Mouse (Mus musculus): ENCODE data around the gene Sgcg. TPM values are rescaled to one million over a fixed set of nuclear protein-coding genes. Genes with fewer than 3 reads are reported as not detected.

Gene Sgcg
- 0.16 and 0.31 TPM in 2 replicates for polyA plus RNA-seq (2012; rRNA removed)

DNA sequence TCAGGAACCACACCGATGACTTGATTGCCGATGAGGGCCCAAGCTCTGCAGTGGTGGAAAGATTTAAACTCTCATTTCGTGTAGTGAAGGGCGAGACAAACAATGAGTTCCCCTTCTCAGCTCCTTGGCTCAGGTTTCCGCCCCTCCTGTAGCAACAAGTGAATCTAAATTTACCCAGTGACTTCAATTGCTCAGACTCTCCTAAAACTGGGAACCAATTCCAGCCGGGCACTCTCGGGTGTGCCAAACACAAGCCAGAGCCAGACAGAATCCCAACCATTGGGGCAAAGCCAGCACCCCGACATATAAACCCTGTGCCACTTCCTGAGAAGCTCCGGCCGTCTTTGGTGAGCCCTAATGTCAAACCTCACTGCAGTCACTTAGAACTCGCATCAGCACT, at the start of gene Sgcg:
Sgcg (minus strand) TSS at position 139 of the 400 bp plus-strand sequence.
- Histone ChIP-seq H3K4me3 (ENCODE audit: extremely low read depth, insufficient read depth, insufficient read length) (no peak within 1 kb of the TSS), H3K4me1 (ENCODE audit: control insufficient read depth, insufficient read depth, insufficient read length) (no peaks in the 10 kb centered on the region), H3K27me3 (ENCODE audit: control insufficient read depth, insufficient read depth, low read length) (no peaks in the 10 kb centered on the region), H3K27ac (ENCODE audit: insufficient read depth, low read length) (no peak within 1 kb of the TSS), H3K36me3 (ENCODE audit: control insufficient read depth, insufficient read depth, low read length) (no peaks in the 10 kb centered on the region)
- 61% methylated on average over 11 of the region's 11 CpGs for WGBS
- TF ChIP-seq CTCF (IDR thresholded peaks at IDR 0.05; ENCODE audit: extremely low read depth, insufficient read depth, insufficient read length, insufficient replicate concordance) (no peak), POLR2A (IDR thresholded peaks at IDR 0.05; ENCODE audit: low read depth, low read length) (no peak)
- DNase-seq (ENCODE audit: low read depth in 1 of 2, low spot score in 2 of 2): no peak

DNA sequence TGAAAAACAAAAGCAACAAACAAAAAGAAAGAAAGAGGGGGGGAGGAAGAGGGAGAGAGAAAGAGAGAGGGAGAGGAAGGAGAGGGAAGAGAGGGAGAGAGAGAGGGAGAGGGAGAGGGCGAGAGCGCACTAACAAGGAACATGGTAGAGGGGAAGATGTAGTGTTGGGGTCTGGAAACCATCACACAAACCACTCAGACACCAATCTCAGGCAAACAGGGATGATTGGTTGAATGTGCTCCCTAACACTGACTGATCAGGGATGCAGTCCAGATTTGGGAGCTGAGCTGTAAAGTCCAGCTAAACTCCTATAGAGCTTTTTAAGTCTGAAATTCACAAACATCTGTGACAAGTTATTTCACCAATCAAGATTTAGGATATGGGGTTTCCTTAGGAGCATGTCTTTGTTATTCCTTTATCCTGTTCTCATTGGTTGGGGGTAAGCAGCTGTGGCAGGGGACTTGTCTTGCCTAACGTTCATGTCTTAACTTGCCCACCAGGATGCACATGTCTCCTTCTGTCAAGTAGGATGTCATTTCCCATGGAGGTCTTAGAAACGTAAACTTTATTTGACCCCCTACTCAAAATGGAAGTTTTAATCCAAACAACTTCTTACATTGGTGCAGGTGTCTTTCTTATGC, 45.8 kb upstream of the Sgcg start:
- H3K27ac ChIP-seq (ENCODE audit: insufficient read depth, low read length): no peak overlapping the region
- whole genome bisulfite sequencing: 66% methylated on average over 4 of the region's 4 CpGs
- no peaks in the 10 kb centered on the region for H3K4me1 ChIP-seq (ENCODE audit: control insufficient read depth, insufficient read depth, insufficient read length)
- no peak for TF ChIP-seq POLR2A (IDR thresholded peaks at IDR 0.05; ENCODE audit: low read depth, low read length)
- TF ChIP-seq CTCF (IDR thresholded peaks at IDR 0.05; ENCODE audit: extremely low read depth, insufficient read depth, insufficient read length, insufficient replicate concordance): no peak
- H3K27me3 ChIP-seq (ENCODE audit: control insufficient read depth, insufficient read depth, low read length): no peaks in the 10 kb centered on the region
- DNase-seq (ENCODE audit: low read depth in 1 of 2, low spot score in 2 of 2): no peak
- no peaks in the 10 kb centered on the region for H3K36me3 ChIP-seq (ENCODE audit: control insufficient read depth, insufficient read depth, low read length)
- H3K4me3 ChIP-seq (ENCODE audit: extremely low read depth, insufficient read depth, insufficient read length): no peak overlapping the region

DNA sequence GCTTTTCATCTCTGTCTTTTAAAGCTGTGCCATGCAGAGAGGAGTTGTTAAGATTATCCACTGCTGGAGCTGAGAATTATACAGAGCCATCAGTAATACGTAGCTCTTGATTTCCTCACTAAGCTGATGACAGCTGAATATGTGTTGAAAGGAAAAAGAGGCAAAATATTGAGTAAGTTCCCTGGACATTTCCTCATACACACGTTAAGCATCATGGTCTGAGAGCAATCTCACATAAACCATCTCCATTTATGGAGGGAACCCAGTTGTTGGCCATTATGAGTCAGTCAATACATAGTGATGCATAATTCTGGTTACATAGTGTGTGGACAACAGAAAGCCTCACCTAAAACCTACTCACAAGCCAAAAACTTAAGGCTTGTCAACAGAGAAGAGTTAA, 44.1 kb upstream of the Sgcg start:
- H3K27me3 ChIP-seq (ENCODE audit: control insufficient read depth, insufficient read depth, low read length): no peaks in the 10 kb centered on the region
- DNase-seq (ENCODE audit: low read depth in 1 of 2, low spot score in 2 of 2): no peak
- H3K4me1 ChIP-seq (ENCODE audit: control insufficient read depth, insufficient read depth, insufficient read length): no peaks in the 10 kb centered on the region
- H3K36me3 ChIP-seq (ENCODE audit: control insufficient read depth, insufficient read depth, low read length): no peaks in the 10 kb centered on the region
- TF ChIP-seq POLR2A (IDR thresholded peaks at IDR 0.05; ENCODE audit: low read depth, low read length): no peak
- no peak for TF ChIP-seq CTCF (IDR thresholded peaks at IDR 0.05; ENCODE audit: extremely low read depth, insufficient read depth, insufficient read length, insufficient replicate concordance)
- no peak overlapping the region for H3K4me3 ChIP-seq (ENCODE audit: extremely low read depth, insufficient read depth, insufficient read length)
- H3K27ac ChIP-seq (ENCODE audit: insufficient read depth, low read length): no peak overlapping the region
- 84% methylated on average over 2 of the region's 2 CpGs for WGBS

DNA sequence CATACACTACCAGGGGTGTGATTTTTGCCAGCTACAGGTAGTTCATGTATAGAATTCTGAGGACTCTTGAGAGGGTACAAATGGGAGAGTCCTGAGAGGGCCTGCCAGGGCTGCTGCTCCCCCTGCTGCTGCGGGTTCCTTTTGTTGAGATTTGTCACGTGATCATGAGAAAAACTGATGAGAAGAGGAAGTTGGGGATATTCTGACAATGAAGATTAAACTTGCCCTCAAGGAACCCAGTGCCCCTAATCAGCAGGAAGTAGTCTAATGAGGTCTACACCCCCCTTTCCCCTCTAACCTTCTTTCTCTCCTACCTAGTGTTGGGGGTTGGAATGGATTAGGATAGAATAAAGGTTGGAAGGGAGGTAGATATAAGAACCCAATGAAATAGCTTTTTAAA, 43.0 kb upstream of the Sgcg start:
- WGBS: 30% methylated on average over 2 of the region's 2 CpGs
- Histone ChIP-seq H3K27ac (ENCODE audit: insufficient read depth, low read length) (no peak overlapping the region), H3K27me3 (ENCODE audit: control insufficient read depth, insufficient read depth, low read length) (no peaks in the 10 kb centered on the region), H3K36me3 (ENCODE audit: control insufficient read depth, insufficient read depth, low read length) (no peaks in the 10 kb centered on the region), H3K4me3 (ENCODE audit: extremely low read depth, insufficient read depth, insufficient read length) (no peak overlapping the region), H3K4me1 (ENCODE audit: control insufficient read depth, insufficient read depth, insufficient read length) (no peaks in the 10 kb centered on the region)
- no peak for DNase-seq (ENCODE audit: low read depth in 1 of 2, low spot score in 2 of 2)
- TF ChIP-seq CTCF (IDR thresholded peaks at IDR 0.05; ENCODE audit: extremely low read depth, insufficient read depth, insufficient read length, insufficient replicate concordance): no peak

DNA sequence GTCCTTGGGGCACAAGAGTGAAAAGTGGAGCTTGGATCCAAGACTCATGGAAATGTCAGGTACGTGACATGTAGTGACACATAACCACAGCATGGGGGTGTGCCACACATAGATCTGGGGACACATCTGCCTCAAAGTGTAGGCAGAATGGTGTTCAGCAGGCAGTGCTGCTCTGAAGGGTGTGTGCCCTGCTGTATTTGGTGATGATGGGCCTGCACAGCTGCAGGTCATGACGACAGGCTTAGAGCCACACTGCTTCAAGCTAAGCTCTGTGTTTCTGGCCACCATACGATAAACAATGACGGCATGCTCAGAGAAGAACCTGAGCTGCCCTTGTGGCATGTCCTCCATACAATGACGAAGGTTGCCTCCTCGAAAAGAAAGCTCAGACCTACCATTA, 41.5 kb upstream of the Sgcg start:
- Histone ChIP-seq H3K4me1 (ENCODE audit: control insufficient read depth, insufficient read depth, insufficient read length) (no peaks in the 10 kb centered on the region), H3K27me3 (ENCODE audit: control insufficient read depth, insufficient read depth, low read length) (no peaks in the 10 kb centered on the region), H3K36me3 (ENCODE audit: control insufficient read depth, insufficient read depth, low read length) (no peaks in the 10 kb centered on the region), H3K27ac (ENCODE audit: insufficient read depth, low read length) (no peak overlapping the region), H3K4me3 (ENCODE audit: extremely low read depth, insufficient read depth, insufficient read length) (no peak overlapping the region)
- TF ChIP-seq CTCF (IDR thresholded peaks at IDR 0.05; ENCODE audit: extremely low read depth, insufficient read depth, insufficient read length, insufficient replicate concordance) (no peak), POLR2A (IDR thresholded peaks at IDR 0.05; ENCODE audit: low read depth, low read length) (no peak)
- WGBS: 92% methylated on average over 6 of the region's 6 CpGs
- no peak for DNase-seq (ENCODE audit: low read depth in 1 of 2, low spot score in 2 of 2)

DNA sequence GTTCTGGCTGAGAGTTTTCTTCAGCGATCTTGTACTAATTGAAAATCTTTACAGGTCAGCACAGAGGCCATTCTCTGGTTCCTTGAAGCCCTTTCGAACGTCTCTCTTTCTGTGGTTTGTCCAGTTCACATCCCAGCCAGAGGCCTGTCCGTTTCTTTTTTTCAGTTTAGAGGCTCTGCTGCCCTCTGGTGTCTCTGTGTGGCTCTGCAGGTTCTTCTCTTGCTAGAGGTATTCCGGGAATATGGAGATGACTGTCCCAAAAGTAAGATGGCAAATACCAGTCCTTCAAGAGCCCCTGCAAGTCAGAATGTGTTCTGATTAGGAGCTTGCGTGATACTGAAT, 36.4 kb upstream of the Sgcg start:
- H3K27ac ChIP-seq (ENCODE audit: insufficient read depth, low read length): no peak overlapping the region
- no peaks in the 10 kb centered on the region for H3K4me1 ChIP-seq (ENCODE audit: control insufficient read depth, insufficient read depth, insufficient read length)
- H3K36me3 ChIP-seq (ENCODE audit: control insufficient read depth, insufficient read depth, low read length): no peaks in the 10 kb centered on the region
- peak overlapping the region; percentile 32 for H3K4me3 ChIP-seq (ENCODE audit: extremely low read depth, insufficient read depth, insufficient read length)
- no peak for TF ChIP-seq POLR2A (IDR thresholded peaks at IDR 0.05; ENCODE audit: low read depth, low read length)
- TF ChIP-seq CTCF (IDR thresholded peaks at IDR 0.05; ENCODE audit: extremely low read depth, insufficient read depth, insufficient read length, insufficient replicate concordance): peak; percentile 33; the same call in 1 of the 2 replicates
- 23% methylated on average over 6 of the region's 6 CpGs for WGBS
- H3K27me3 ChIP-seq (ENCODE audit: control insufficient read depth, insufficient read depth, low read length): no peaks in the 10 kb centered on the region
- peak; percentile 15 to 40 for DNase-seq (ENCODE audit: low read depth in 1 of 2, low spot score in 2 of 2)

DNA sequence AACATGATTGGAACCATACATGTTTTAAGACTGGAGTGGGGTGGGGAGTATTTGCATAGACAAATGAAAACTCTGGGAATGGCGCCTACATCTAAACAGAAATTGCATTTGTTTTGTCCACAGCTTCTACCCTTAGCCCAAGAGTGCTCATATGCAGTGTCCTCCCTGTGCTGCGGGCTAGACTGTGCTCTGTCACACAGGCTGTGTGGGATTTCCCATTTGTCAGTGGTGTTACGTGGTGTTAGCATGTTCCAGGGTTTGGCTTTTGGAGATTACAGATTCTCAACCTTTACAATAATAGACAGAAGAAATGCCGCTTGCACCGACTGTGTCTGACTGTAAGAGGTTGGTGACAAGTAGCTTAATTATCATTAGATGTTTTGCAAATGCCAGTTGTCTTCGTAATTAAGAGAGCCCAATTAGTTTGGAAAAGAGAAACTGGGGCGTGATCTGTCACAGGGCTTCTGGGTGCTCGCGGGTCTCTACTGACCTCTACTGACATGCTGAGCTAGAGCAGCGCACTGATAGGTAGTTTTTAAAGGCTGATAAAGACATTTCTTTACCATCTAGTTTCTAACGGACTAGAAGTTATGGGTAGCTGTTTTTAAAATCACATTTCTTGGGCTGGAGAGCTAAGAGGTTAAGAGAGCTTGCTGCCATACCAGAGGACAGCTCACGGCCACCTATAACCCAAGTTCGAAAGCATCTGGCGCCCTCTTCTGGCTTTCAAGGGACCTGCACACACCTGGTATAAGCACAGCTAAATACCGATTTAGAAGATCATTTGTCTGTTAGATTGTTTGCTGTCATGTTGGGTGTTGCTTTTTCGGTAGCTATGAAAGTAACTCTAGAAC, 35.8 kb upstream of the Sgcg start:
- 52% methylated on average over 16 of the region's 16 CpGs for WGBS
- TF ChIP-seq CTCF (IDR thresholded peaks at IDR 0.05; ENCODE audit: extremely low read depth, insufficient read depth, insufficient read length, insufficient replicate concordance) (peak; percentile 54; the same call in 1 of the 2 replicates), POLR2A (IDR thresholded peaks at IDR 0.05; ENCODE audit: low read depth, low read length) (no peak)
- H3K4me3 ChIP-seq (ENCODE audit: extremely low read depth, insufficient read depth, insufficient read length): peak overlapping the region; percentile 32; the same call in 1 of the 2 replicates
- H3K27ac ChIP-seq (ENCODE audit: insufficient read depth, low read length): no peak overlapping the region
- H3K4me1 ChIP-seq (ENCODE audit: control insufficient read depth, insufficient read depth, insufficient read length): no peaks in the 10 kb centered on the region
- no peaks in the 10 kb centered on the region for H3K27me3 ChIP-seq (ENCODE audit: control insufficient read depth, insufficient read depth, low read length)
- H3K36me3 ChIP-seq (ENCODE audit: control insufficient read depth, insufficient read depth, low read length): no peaks in the 10 kb centered on the region
- DNase-seq (ENCODE audit: low read depth in 1 of 2, low spot score in 2 of 2): peak; percentile 34 to 68

Data from spleen, adult 2 months (tissue).